Mouse (Mus musculus) cortical plate, adult 2 months (tissue): Measurements from ENCODE around the gene Mdk.

Experiments
- CTCF ChIP-seq: fragments of 200-500 bp; IDR thresholded peaks from 2 replicates; pipeline ENCODE4 v1.5.1; 2011; ENCODE audit warnings: mild to moderate bottlenecking, control low read depth, low read length; ENCODE audit not compliant: insufficient read depth; ENCODE audit errors: extremely low read depth
- POLR2A ChIP-seq: fragments of 200-500 bp; IDR thresholded peaks from 2 replicates; pipeline ENCODE4 v1.6.1; 2011; ENCODE audit warnings: mild to moderate bottlenecking, low read length, control low read depth; ENCODE audit not compliant: insufficient read depth; ENCODE audit errors: extremely low read depth

- TF ChIP-seq CTCF (no peak), POLR2A (no peak)
Measured at GRCm38 (mm10) chr2:91950275-91951085, 18.4 kb upstream of the Mdk start.
